Mouse (Mus musculus) spleen, adult 2 months (tissue): Measurements from ENCODE around the gene Oit3.

Experiments used
- CTCF ChIP-seq: fragments of 200-500 bp; IDR thresholded peaks from 2 replicates; pipeline ENCODE4 v1.5.1; 2011; ENCODE audit warnings: mild to moderate bottlenecking, inconsistent platforms; ENCODE audit not compliant: insufficient read depth, insufficient read length, insufficient replicate concordance; ENCODE audit errors: extremely low read depth
- POLR2A ChIP-seq: fragments of 200-500 bp; IDR thresholded peaks from 2 replicates; pipeline ENCODE4 v1.6.1; 2011; ENCODE audit warnings: low read depth, low read length, inconsistent platforms

- TF ChIP-seq CTCF (no peak), POLR2A (no peak)
These were observed 2.5 kb upstream of the Oit3 start for GRCm38 (mm10) chr10:59444106-59444505.
